Mouse (Mus musculus) right cerebral cortex, postnatal 25 days (tissue): ENCODE results near the gene Mup14.
"Not testable (repeated sequence)": the region's sequence is repeated elsewhere in the genome, so short reads cannot be mapped to it uniquely, and the experiment has no call there.

Source experiments
- DNase-seq: peaks from one replicate; pipeline ENCODE4 v3.0.0; 2022

Gene Mup14

GRCm38 (mm10) chr4:61303900-61304299 lies at the start of gene Mup14:
Gene Mup14 (minus strand): TSS chr4:61304000.
- DNase-seq = not testable (repeated sequence)

GRCm38 (mm10) chr4:61338108-61338507 lies 34.3 kb upstream of the Mup14 start:
- DNase-seq = not testable (repeated sequence)
